Mouse (Mus musculus) lung, postnatal 0 days (tissue): ENCODE data around the gene Rln3. TPM values are rescaled to one million over a fixed set of nuclear protein-coding genes. Genes with fewer than 3 reads are reported as not detected.

Experiments used
- ATAC-seq: fragments of 200-750 bp; cut with Nextera tagmentation; 2 replicates; pipeline ENCODE4 v1.8.0; 2017; ENCODE audit warnings: moderate library complexity
- DNase-seq: peaks from one replicate; pipeline ENCODE4 v3.0.0-alpha.2; 2016; ENCODE audit warnings: low spot score
- H3K27ac ChIP-seq: fragments of 300-500 bp; sonication (generic); 2 replicates; pipeline ENCODE4 v1.5.1; 2014; ENCODE audit warnings: antibody characterized with exemption, mild to moderate bottlenecking, low read length, mixed read lengths
- H3K27me3 ChIP-seq: fragments of 300-500 bp; sonication (generic); replicated peaks from 2 replicates; pipeline ENCODE4 v1.6.1; 2014; ENCODE audit warnings: low read length, mixed read lengths; ENCODE audit not compliant: insufficient read depth
- H3K36me3 ChIP-seq: fragments of 300-500 bp; sonication (generic); 2 replicates; pipeline ENCODE4 v1.6.1; 2014; ENCODE audit warnings: low read length, mixed read lengths; ENCODE audit not compliant: insufficient read depth
- H3K4me1 ChIP-seq: fragments of 300-500 bp; sonication (generic); 2 replicates; pipeline ENCODE4 v1.6.1; 2014; ENCODE audit warnings: antibody characterized with exemption, low read depth, low read length, mixed read lengths; ENCODE audit not compliant: insufficient read depth
- H3K4me2 ChIP-seq: fragments of 300-500 bp; sonication (generic); replicated peaks from 2 replicates; pipeline ENCODE4 v1.6.1; 2014; ENCODE audit warnings: low read depth, mild to moderate bottlenecking, low read length, moderate library complexity, mixed read lengths
- H3K4me3 ChIP-seq: fragments of 300-500 bp; sonication (generic); 2 replicates; pipeline ENCODE4 v1.5.1; 2014; ENCODE audit warnings: low read depth, low read length
- H3K9ac ChIP-seq: fragments of 300-500 bp; sonication (generic); replicated peaks from 2 replicates; pipeline ENCODE4 v1.6.1; 2014; ENCODE audit warnings: low read depth, mild to moderate bottlenecking
- H3K9me3 ChIP-seq: fragments of 300-500 bp; sonication (generic); 2 replicates; pipeline ENCODE4 v1.6.1; 2016; ENCODE audit warnings: low read length, mixed read lengths
- CTCF ChIP-seq: IDR thresholded peaks from 2 replicates; pipeline ENCODE4 v1.5.1; 2016; ENCODE audit warnings: antibody characterized with exemption, mild to moderate bottlenecking
- EP300 ChIP-seq: IDR thresholded peaks from 2 replicates; pipeline ENCODE4 v1.6.1; 2016; ENCODE audit warnings: antibody characterized with exemption, mild to moderate bottlenecking, control low read depth
- WGBS: fragments of 180-500 bp; shearing (Covaris S2); extraction: QIAGEN DNeasy Blood & Tissue Kit; methylation state at CpG from one replicate; pipeline ENCODE4 v1.1.7; 2014; 5-methylcytosine and 5-hydroxymethylcytosine counted together
- polyA plus RNA-seq: library from polyadenylated mRNA; unstranded; fragments of >200 nt; fragmentation: Nextera tagmentation; extraction: Ambion mirVana; gene quantifications from 2 replicates; pipeline ENCODE4 v1.2.1, GENCODE M21; 2015

Rln3 gene
- polyA plus RNA-seq, 1 experiment from 2014 or later = 0.26 TPM

DNA sequence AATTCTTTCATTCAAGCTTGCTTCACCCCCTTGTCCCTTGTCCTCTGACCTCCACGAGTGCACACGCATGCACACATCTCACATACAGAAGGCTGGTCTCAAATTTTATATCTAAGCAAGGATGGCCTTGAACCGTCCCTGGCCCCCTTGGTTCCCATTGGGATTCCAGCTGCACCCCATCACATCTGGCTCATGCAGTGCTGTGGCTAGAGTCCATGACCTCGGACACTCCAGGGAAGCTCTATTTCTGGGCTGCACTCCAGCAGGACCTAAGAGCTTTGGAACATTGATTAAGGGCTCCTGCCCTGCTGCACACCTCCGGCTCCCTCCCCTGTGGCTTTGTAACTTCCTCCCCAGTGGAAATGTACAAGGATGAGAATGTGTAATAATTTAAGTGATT lies 6.8 kb downstream of the Rln3 start:
- WGBS = 48% methylated on average over 5 of the region's 5 CpGs
- TF ChIP-seq CTCF (no peak), EP300 (no peak)
- Histone ChIP-seq H3K9ac (no peak overlapping the region), H3K36me3 (no peaks in the 10 kb centered on the region), H3K27me3 (no peaks in the 10 kb centered on the region), H3K4me2 (no peak overlapping the region), H3K9me3 (no peaks in the 10 kb centered on the region), H3K27ac (no peak overlapping the region), H3K4me3 (no peak overlapping the region), H3K4me1 (peaks cover 4% of the 10 kb centered on the region; the same call in 1 of the 2 replicates)
- ATAC-seq = no peak
- DNase-seq = no peak

DNA sequence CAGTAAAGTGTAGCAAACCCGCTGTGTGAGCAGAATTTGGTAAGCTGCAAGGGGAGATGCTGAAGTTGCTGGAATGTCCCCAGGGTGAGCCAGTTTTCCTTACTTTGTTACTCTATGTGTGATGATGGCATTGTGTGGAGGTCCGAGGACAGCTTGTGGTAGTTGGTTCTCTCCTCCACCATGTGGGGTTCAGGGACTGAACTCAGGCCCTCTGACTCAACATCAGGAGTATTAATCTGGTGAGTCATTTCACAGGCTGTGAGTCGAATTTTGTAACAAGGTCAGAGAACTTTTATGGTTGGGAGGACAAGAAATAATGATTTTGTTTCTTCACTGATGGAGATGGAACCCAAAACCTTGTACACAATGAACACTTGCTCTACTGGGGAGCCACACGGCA lies 12.0 kb downstream of the Rln3 start:
- no peak overlapping the region for H3K4me2 ChIP-seq
- no peaks in the 10 kb centered on the region for H3K36me3 ChIP-seq
- no peak for ATAC-seq
- H3K9ac ChIP-seq = no peak overlapping the region
- no peak for DNase-seq
- no peaks in the 10 kb centered on the region for H3K27me3 ChIP-seq
- H3K4me1 ChIP-seq = no peaks in the 10 kb centered on the region
- TF ChIP-seq EP300 (no peak), CTCF (no peak)
- H3K27ac ChIP-seq = no peak overlapping the region
- no peak overlapping the region for H3K4me3 ChIP-seq
- no peaks in the 10 kb centered on the region for H3K9me3 ChIP-seq
- 71% methylated on average over 4 of the region's 4 CpGs for WGBS

- Histone ChIP-seq H3K4me3 (no peak overlapping the region), H3K4me2 (no peak overlapping the region), H3K36me3 (no peaks in the 10 kb centered on the region), H3K9ac (no peak overlapping the region), H3K27me3 (no peaks in the 10 kb centered on the region), H3K4me1 (peaks cover 7% of the 10 kb centered on the region; the same call in 1 of the 2 replicates), H3K27ac (no peak overlapping the region), H3K9me3 (no peaks in the 10 kb centered on the region)
- no peak for ATAC-seq
- TF ChIP-seq CTCF = no peak
- no peak for TF ChIP-seq EP300
- DNase-seq = no peak
- WGBS = 82% methylated on average over 5 of the region's 5 CpGs
Measured at GRCm38 (mm10) chr8:84029272-84029671, 15.5 kb downstream of the Rln3 start.

DNA sequence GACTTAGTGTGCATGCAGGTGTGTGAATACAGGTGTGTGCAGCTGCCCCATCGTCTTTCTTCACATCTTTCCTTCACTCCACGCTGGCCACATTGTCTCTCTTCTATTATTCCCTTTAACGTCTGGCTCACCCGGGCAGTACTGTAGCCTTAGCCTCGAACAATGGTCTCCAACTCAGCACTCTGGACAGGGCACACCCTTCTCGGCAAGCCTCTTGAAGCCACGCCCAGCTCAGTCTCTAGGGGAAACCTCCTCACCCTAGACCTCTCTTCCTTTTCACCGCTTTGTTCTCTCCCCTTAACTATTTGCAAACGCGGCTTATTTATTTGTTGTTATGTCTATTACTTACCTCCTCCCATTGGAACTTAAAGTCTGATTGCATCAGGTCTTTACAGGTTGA lies 17.4 kb downstream of the Rln3 start:
- Histone ChIP-seq H3K4me1 (peaks cover 20% of the 10 kb centered on the region), H3K9me3 (no peaks in the 10 kb centered on the region), H3K4me3 (no peak overlapping the region), H3K4me2 (no peak overlapping the region), H3K27me3 (no peaks in the 10 kb centered on the region), H3K9ac (no peak overlapping the region), H3K36me3 (no peaks in the 10 kb centered on the region), H3K27ac (no peak overlapping the region)
- TF ChIP-seq CTCF (no peak), EP300 (no peak)
- ATAC-seq (no peak), DNase-seq (peak; percentile 40)
- 13% methylated on average over 10 of the region's 10 CpGs for WGBS

DNA sequence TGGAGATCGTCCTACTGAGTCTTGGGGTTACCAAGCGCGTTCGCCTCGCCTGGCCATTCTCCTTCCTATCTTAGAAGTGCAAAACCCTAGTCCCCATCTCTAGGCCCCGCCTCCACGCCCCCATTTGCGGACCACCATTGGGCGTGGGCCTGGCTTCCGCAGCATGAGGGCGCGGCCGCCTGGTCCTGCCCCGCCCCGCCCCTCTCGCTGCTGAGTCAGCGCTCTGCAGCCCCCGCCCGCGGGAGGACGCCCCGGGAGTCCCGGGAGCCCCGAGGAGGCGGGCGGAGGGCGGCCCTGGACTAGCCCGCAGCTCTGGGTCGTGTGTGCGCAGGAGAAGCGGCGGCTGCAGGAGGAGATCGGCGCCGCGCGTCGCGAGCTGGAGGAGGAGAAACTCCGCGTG lies 18.9 kb downstream of the Rln3 start:
- DNase-seq = peak; percentile 52

GRCm38 (mm10) chr8:84024171-84024570 lies 20.6 kb downstream of the Rln3 start:
- TF ChIP-seq EP300 (no peak), CTCF (peak; percentile 81)
- Histone ChIP-seq H3K9ac (no peak overlapping the region), H3K27me3 (no peaks in the 10 kb centered on the region), H3K4me3 (no peak overlapping the region), H3K4me2 (no peak overlapping the region), H3K36me3 (no peaks in the 10 kb centered on the region), H3K27ac (no peak overlapping the region), H3K9me3 (no peaks in the 10 kb centered on the region), H3K4me1 (peaks cover 26% of the 10 kb centered on the region)
- 20% methylated on average over 10 of the region's 10 CpGs for WGBS
- peak; percentile 41 for DNase-seq
- ATAC-seq = no peak

More for the DNA sequence above, 18.9 kb downstream of the Rln3 start:
- no peaks in the 10 kb centered on the region for H3K36me3 ChIP-seq
- peak overlapping the region; percentile 72 for H3K4me2 ChIP-seq
- H3K27me3 ChIP-seq = no peaks in the 10 kb centered on the region
- peak overlapping the region; percentile 32 for H3K4me3 ChIP-seq
- H3K9me3 ChIP-seq = no peaks in the 10 kb centered on the region
- peaks cover 26% of the 10 kb centered on the region for H3K4me1 ChIP-seq
- no peak overlapping the region for H3K9ac ChIP-seq
- TF ChIP-seq EP300 = no peak
- TF ChIP-seq CTCF = no peak
- WGBS = 4% methylated on average over 40 of the region's 41 CpGs
- H3K27ac ChIP-seq = no peak overlapping the region
- ATAC-seq = peak; percentile 34

- Histone ChIP-seq H3K4me2 (no peak overlapping the region), H3K36me3 (no peaks in the 10 kb centered on the region), H3K27me3 (no peaks in the 10 kb centered on the region), H3K9me3 (no peaks in the 10 kb centered on the region), H3K27ac (no peak overlapping the region), H3K4me3 (no peak overlapping the region), H3K4me1 (peaks cover 26% of the 10 kb centered on the region), H3K9ac (no peak overlapping the region)
- DNase-seq (no peak), ATAC-seq (no peak)
- 64% methylated on average over 1 of the region's 1 CpGs for WGBS
- TF ChIP-seq CTCF (no peak), EP300 (no peak)
Measured at GRCm38 (mm10) chr8:84023631-84024030, 21.2 kb downstream of the Rln3 start.
